Mouse (Mus musculus) thymus, adult 2 months (tissue): ENCODE measurements at regions not wholly inside any gene's neighbourhood (a gene's known extent, or its start where the extent isn't known, plus 50 kb on each side); places are given as distances from the start of the nearest gene placed in this dataset.

Experiments
- CTCF ChIP-seq: fragments of 200-500 bp; IDR thresholded peaks from 2 replicates; pipeline ENCODE4 v1.5.1; 2012; ENCODE audit warnings: mild to moderate bottlenecking, control low read depth, low read length, moderate library complexity, borderline replicate concordance; ENCODE audit not compliant: control insufficient read depth, poor library complexity, insufficient read depth; ENCODE audit errors: extremely low read depth
- POLR2A ChIP-seq: fragments of 200-500 bp; IDR thresholded peaks from 2 replicates; pipeline ENCODE4 v1.6.1; 2012; ENCODE audit warnings: mild to moderate bottlenecking, low read length, control low read depth, moderate library complexity; ENCODE audit not compliant: control insufficient read depth, poor library complexity, insufficient read depth; ENCODE audit errors: extremely low read depth

DNA sequence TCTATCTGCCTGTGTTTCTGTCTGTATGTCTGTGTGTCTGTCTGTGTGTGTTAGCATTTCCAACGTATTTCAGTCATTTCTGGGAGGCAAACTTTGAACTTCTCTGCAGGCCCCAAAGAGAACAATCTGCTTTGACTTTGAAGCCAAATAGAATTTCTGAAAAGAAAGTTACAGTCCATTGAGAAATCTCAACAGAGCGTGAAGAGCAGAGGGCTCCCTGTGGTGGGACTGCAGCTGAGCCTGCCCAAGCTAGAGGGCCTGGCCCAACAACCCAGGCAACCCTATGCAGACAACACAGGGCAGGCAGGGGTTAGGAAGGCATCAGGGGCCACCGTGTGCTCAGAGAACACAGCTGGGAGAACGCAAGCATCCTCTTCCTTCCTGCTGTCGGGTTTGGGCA lies 143.7 kb downstream of the Ptpn20 start:
- TF ChIP-seq CTCF (no peak), POLR2A (no peak)
